Mouse (Mus musculus): Measurements from ENCODE around the gene Cyb5rl. TPM values are rescaled to one million over a fixed set of nuclear protein-coding genes. Genes with fewer than 3 reads are reported as not detected.

The Cyb5rl gene
- total RNA-seq (2021): 10 to 100 TPM; 21.2 to 25.4 TPM
- long read RNA-seq, experiment 1, transcript Cyb5rl-203 (7 exons, 2,516 nt): major isoform, 7 of 24 reads
- long read RNA-seq, experiment 1, partial matches to known transcripts: 2 of 24 reads
- long read RNA-seq, experiment 1, other reads (novel, unspliced or antisense): 15 of 24 reads
- long read RNA-seq, experiment 2, partial matches to known transcripts: 4 of 11 reads
- long read RNA-seq, experiment 2, other reads (novel, unspliced or antisense): 4 of 11 reads

GRCm38 (mm10) chr4:107066252-107067124 is at the start of gene Cyb5rl, which contains the start of gene Mrpl37:
Gene Cyb5rl (plus strand): TSS chr4:107066988.
Gene Mrpl37 (minus strand): TSS chr4:107066868.
- peak; percentile 94 to 95 for DNase-seq

GRCm38 (mm10) chr4:107017257-107017656 is 49.5 kb upstream of the Cyb5rl start:
- DNase-seq: no peak

- no peak for DNase-seq
These were observed 48.3 kb upstream of the Cyb5rl start for GRCm38 (mm10) chr4:107018521-107018920.

- DNase-seq: peak; percentile 59 to 64
These were observed 47.8 kb upstream of the Cyb5rl start for GRCm38 (mm10) chr4:107019027-107019426.

GRCm38 (mm10) chr4:107020287-107021000 is 46.3 kb upstream of the Cyb5rl start:
- peak; percentile 44 to 59 for DNase-seq

GRCm38 (mm10) chr4:107021464-107021863 is 45.3 kb upstream of the Cyb5rl start:
- DNase-seq: peak in 1 of 2 experiments; percentile 30

- no peak for DNase-seq
These were observed 41.9 kb upstream of the Cyb5rl start for GRCm38 (mm10) chr4:107024899-107025298.

GRCm38 (mm10) chr4:107025369-107025768 is 41.4 kb upstream of the Cyb5rl start:
- DNase-seq: no peak

GRCm38 (mm10) chr4:107026451-107026850 is 40.3 kb upstream of the Cyb5rl start:
- DNase-seq: peak; percentile 42 to 54

GRCm38 (mm10) chr4:107035689-107036088 is 31.1 kb upstream of the Cyb5rl start:
- DNase-seq: no peak

GRCm38 (mm10) chr4:107036985-107037384 is 29.8 kb upstream of the Cyb5rl start:
- DNase-seq: no peak

- DNase-seq: no peak
These were observed 28.5 kb upstream of the Cyb5rl start for GRCm38 (mm10) chr4:107038303-107038702.

- DNase-seq: no peak
These were observed 27.5 kb upstream of the Cyb5rl start for GRCm38 (mm10) chr4:107039270-107039669.

GRCm38 (mm10) chr4:107042304-107042703 is 24.5 kb upstream of the Cyb5rl start:
- no peak for DNase-seq

- no peak for DNase-seq
These were observed 21.6 kb upstream of the Cyb5rl start for GRCm38 (mm10) chr4:107045188-107045587.

- DNase-seq: no peak
These were observed 19.0 kb upstream of the Cyb5rl start for GRCm38 (mm10) chr4:107047806-107048205.

GRCm38 (mm10) chr4:107048568-107049162 is 18.1 kb upstream of the Cyb5rl start:
- peak; percentile 68 to 86 for DNase-seq

- DNase-seq: peak; percentile 50 to 66
These were observed 14.9 kb upstream of the Cyb5rl start for GRCm38 (mm10) chr4:107051889-107052288.

- DNase-seq: peak; percentile 33 to 55
These were observed 13.7 kb upstream of the Cyb5rl start for GRCm38 (mm10) chr4:107052962-107053553.

GRCm38 (mm10) chr4:107056088-107056487 is 10.7 kb upstream of the Cyb5rl start:
- no peak for DNase-seq

GRCm38 (mm10) chr4:107058346-107058745 is 8.4 kb upstream of the Cyb5rl start:
- no peak for DNase-seq

GRCm38 (mm10) chr4:107058781-107059180 is 8.0 kb upstream of the Cyb5rl start:
- DNase-seq: no peak

Measured in adrenal gland, postnatal 36 days (tissue).